Mouse (Mus musculus): ENCODE data around the gene Nkrf. TPM values are rescaled to one million over a fixed set of nuclear protein-coding genes. Genes with fewer than 3 reads are reported as not detected.

The Nkrf gene
- total RNA-seq, 4 experiments from 2014 or later: 3.2 to 4.2 (median 3.5) TPM

- peak; percentile 85 for DNase-seq (ENCODE audit: low spot score)
Measured at GRCm38 (mm10) chrX:36863766-36864608, 38.7 kb downstream of the Nkrf start.

GRCm38 (mm10) chrX:36852631-36853030 lies 50.1 kb downstream of the Nkrf start:
- DNase-seq (ENCODE audit: low spot score): no peak

GRCm38 (mm10) chrX:36847152-36847551 lies 55.5 kb downstream of the Nkrf start:
- DNase-seq (ENCODE audit: low spot score): no peak

GRCm38 (mm10) chrX:36843346-36843990 lies 59.2 kb downstream of the Nkrf start:
- no peak for DNase-seq (ENCODE audit: low spot score)

GRCm38 (mm10) chrX:36841698-36842097 lies 61.0 kb downstream of the Nkrf start:
- DNase-seq (ENCODE audit: low spot score): no peak

- peak; percentile 17 for DNase-seq (ENCODE audit: low spot score)
Measured at GRCm38 (mm10) chrX:36839391-36839790, 63.3 kb downstream of the Nkrf start.

Other genes starting within 250 kb of the Nkrf start
- gene Slc25a43, start 159.2 kb downstream of the Nkrf start, total RNA-seq (2022): under 1 TPM in 1 of 4 experiments, not detected in 3; 0.53 TPM
- 100 to 1,000 TPM; 320 to 424 (median 359) TPM for gene Slc25a5, start 107.2 kb downstream of the Nkrf start, total RNA-seq (2022)
- 10 to 100 TPM; 61.7 to 72.1 (median 66.5) TPM for gene Ube2a, start 29.0 kb downstream of the Nkrf start, total RNA-seq (2022)
- 10 to 100 TPM; 14.4 to 16.6 (median 15.4) TPM for gene C330007P06Rik, start 28.8 kb downstream of the Nkrf start, total RNA-seq (2022)
- 1 to 10 TPM; 2.4 to 6.1 (median 3.7) TPM for gene Sept6, start 88.9 kb upstream of the Nkrf start, total RNA-seq (2022)
- gene Sowahd, start 145.9 kb upstream of the Nkrf start, total RNA-seq (2022): not detected
- gene Rpl39, start 182.5 kb upstream of the Nkrf start, total RNA-seq (2022): 100 to 1,000 TPM; 254 to 346 (median 312) TPM
- gene Upf3b, start 207.4 kb upstream of the Nkrf start, total RNA-seq (2022): 10 to 100 TPM in 1 of 4 experiments, 1 to 10 TPM in 3; 6.6 to 10.5 (median 7.5) TPM
- 10 to 100 TPM; 10.2 to 11.2 (median 10.6) TPM for gene Nkap, start 223.9 kb upstream of the Nkrf start, total RNA-seq (2022)